Mouse (Mus musculus) kidney, adult 2 months (tissue): ENCODE data around the gene Galntl6.

ENCODE experiments used
- CTCF ChIP-seq: fragments of 200-500 bp; conservative IDR thresholded peaks from 2 replicates; pipeline ENCODE4 v1.5.1; 2011; ENCODE audit warnings: low read depth, mild to moderate bottlenecking, control low read depth, low read length, moderate library complexity, mixed read lengths; ENCODE audit not compliant: insufficient read depth, insufficient read length
- POLR2A ChIP-seq: fragments of 200-500 bp; IDR thresholded peaks from one replicate; pipeline ENCODE4 v1.6.1; 2011; ENCODE audit warnings: low read depth, low read length, control low read depth

DNA sequence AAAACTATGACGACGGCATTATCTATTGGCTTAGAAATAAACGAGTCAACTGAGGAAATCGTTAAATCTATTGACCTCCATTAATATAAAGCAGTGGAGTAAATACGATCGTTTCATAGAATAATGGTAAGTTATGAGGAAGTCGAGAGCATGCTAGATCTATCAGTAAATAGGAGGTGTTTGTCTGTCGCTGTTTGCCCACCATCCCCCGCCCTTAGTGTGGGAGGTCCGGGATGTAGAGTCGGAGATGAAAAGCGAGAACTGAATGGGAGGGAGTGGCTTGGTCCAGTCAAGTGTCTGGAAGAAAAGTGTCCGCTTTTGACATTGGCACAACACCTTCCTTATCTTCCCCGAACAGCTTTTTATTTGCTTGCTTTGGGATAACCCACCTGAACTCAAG lies 763 bp downstream of the Galntl6 start, which contains the start of gene BC030500:
- no peak for TF ChIP-seq CTCF
- TF ChIP-seq POLR2A: no peak
